Mouse (Mus musculus) midbrain, embryonic 16.5 days (tissue): ENCODE data around the gene Agap3. TPM values are rescaled to one million over a fixed set of nuclear protein-coding genes. Genes with fewer than 3 reads are reported as not detected.

Experiments used
- ATAC-seq: fragments of 200-750 bp; cut with Nextera tagmentation; 2 replicates; pipeline ENCODE4 v1.8.0; 2017; ENCODE audit warnings: moderate TSS enrichment
- H3K27ac ChIP-seq: fragments of 300-500 bp; sonication (generic); 2 replicates; pipeline ENCODE4 v1.5.1; 2014; ENCODE audit warnings: mild to moderate bottlenecking, low read length, mixed read lengths
- H3K27me3 ChIP-seq: fragments of 300-500 bp; sonication (generic); 2 replicates; pipeline ENCODE4 v1.6.1; 2014; ENCODE audit warnings: low read depth, low read length, mixed read lengths; ENCODE audit not compliant: control insufficient read depth, insufficient read depth
- H3K36me3 ChIP-seq: fragments of 300-500 bp; sonication (generic); 2 replicates; pipeline ENCODE4 v1.6.1; 2014; ENCODE audit warnings: mild to moderate bottlenecking, low read length, moderate library complexity, mixed read lengths; ENCODE audit not compliant: control insufficient read depth, insufficient read depth
- H3K4me1 ChIP-seq: fragments of 300-500 bp; sonication (generic); 2 replicates; pipeline ENCODE4 v1.6.1; 2014; ENCODE audit warnings: mild to moderate bottlenecking, low read length, mixed read lengths; ENCODE audit not compliant: control insufficient read depth, insufficient read depth
- H3K4me2 ChIP-seq: fragments of 300-500 bp; sonication (generic); 2 replicates; pipeline ENCODE4 v1.6.1; 2014; ENCODE audit warnings: mild to moderate bottlenecking, low read length, mixed read lengths
- H3K4me3 ChIP-seq: fragments of 300-500 bp; sonication (generic); 2 replicates; pipeline ENCODE4 v1.5.1; 2014; ENCODE audit warnings: low read depth, mild to moderate bottlenecking, low read length, moderate library complexity, mixed read lengths
- H3K9ac ChIP-seq: fragments of 300-500 bp; sonication (generic); 2 replicates; pipeline ENCODE4 v1.6.1; 2014; ENCODE audit warnings: low read depth, low read length, mixed read lengths
- H3K9me3 ChIP-seq: fragments of 300-500 bp; sonication (generic); replicated peaks from 2 replicates; pipeline ENCODE4 v1.6.1; 2014; ENCODE audit warnings: mild to moderate bottlenecking, low read length, mixed read lengths; ENCODE audit not compliant: control insufficient read depth, poor library complexity, severe bottlenecking
- WGBS: fragments of 180-500 bp; shearing (Covaris S2); extraction: QIAGEN DNeasy Blood & Tissue Kit; methylation state at CpG from one replicate; pipeline ENCODE4 v1.1.7; 2014; 5-methylcytosine and 5-hydroxymethylcytosine counted together
- polyA plus RNA-seq: library from polyadenylated mRNA; unstranded; fragments of >200 nt; fragmentation: Nextera tagmentation; extraction: Ambion mirVana; gene quantifications from 2 replicates; pipeline ENCODE4 v1.2.1, GENCODE M21; 2015

The Agap3 gene
- polyA plus RNA-seq, 1 experiment from 2014 or later = 55.6 TPM

GRCm38 (mm10) chr5:24495019-24495418 lies 43.0 kb downstream of the Agap3 start:
- no peak overlapping the region for H3K4me2 ChIP-seq
- H3K4me1 ChIP-seq = peaks cover 3% of the 10 kb centered on the region
- WGBS = 58% methylated on average over 15 of the region's 15 CpGs
- no peak overlapping the region for H3K9ac ChIP-seq
- no peaks in the 10 kb centered on the region for H3K27me3 ChIP-seq
- H3K36me3 ChIP-seq = peaks cover 27% of the 10 kb centered on the region
- ATAC-seq = peak; percentile 30; the same call in 1 of the 2 replicates
- H3K4me3 ChIP-seq = no peak overlapping the region
- H3K27ac ChIP-seq = 0 out of 2 replicates have a peak overlapping the region, but pooled peaks have one; percentile 6
- no peaks in the 10 kb centered on the region for H3K9me3 ChIP-seq

DNA sequence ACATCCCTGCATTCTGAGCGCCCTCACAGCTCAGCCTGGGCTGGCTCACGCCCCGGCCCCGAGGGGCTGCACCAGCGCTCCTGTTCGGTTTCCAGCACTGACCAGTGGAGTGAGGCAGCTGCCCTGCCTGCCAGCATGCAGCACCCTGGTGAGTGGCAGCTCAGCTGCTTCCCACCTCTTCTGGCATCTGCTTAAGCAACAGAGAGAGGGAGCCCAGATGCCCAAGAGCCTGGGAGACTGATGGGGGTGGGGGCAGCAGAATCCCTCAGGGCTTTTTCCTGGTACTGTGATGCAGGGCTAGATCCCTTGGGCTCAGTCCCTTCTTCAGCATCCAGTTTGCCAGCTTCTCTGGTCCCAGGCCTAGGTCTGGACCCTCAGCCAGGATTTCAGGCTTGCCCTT lies 44.8 kb downstream of the Agap3 start:
- Histone ChIP-seq H3K9me3 (no peaks in the 10 kb centered on the region), H3K4me1 (peaks cover 3% of the 10 kb centered on the region), H3K27me3 (no peaks in the 10 kb centered on the region), H3K27ac (no peak overlapping the region), H3K4me3 (no peak overlapping the region), H3K4me2 (no peak overlapping the region), H3K36me3 (peaks cover 29% of the 10 kb centered on the region), H3K9ac (no peak overlapping the region)
- 42% methylated on average over 6 of the region's 6 CpGs for WGBS
- no peak for ATAC-seq

DNA sequence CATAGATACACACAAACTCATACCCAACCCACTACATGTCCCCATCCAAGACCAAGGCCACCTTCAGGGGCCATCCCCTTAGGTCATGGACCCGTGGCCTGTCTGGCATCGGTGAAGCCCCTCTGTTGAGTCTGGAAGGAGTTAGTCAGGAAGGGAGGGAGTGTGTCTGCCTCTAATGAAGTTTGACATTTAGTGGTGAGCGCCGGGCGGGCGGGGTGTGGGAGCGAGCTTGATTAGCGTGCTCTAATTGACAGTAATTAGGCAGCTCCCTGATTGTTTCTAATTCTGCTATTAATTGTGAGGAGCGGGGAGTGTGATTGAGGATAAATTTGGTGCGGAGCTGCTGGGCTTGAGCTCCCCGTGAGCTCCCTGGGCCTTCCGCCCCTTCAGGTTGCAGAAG lies 45.5 kb downstream of the Agap3 start:
- no peak overlapping the region for H3K9ac ChIP-seq
- no peak overlapping the region for H3K27ac ChIP-seq
- WGBS = 75% methylated on average over 12 of the region's 12 CpGs
- H3K9me3 ChIP-seq = no peaks in the 10 kb centered on the region
- H3K36me3 ChIP-seq = peaks cover 24% of the 10 kb centered on the region
- no peak overlapping the region for H3K4me3 ChIP-seq
- peaks cover 3% of the 10 kb centered on the region for H3K4me1 ChIP-seq
- no peaks in the 10 kb centered on the region for H3K27me3 ChIP-seq
- no peak for ATAC-seq
- H3K4me2 ChIP-seq = no peak overlapping the region

GRCm38 (mm10) chr5:24499113-24499512 lies 47.1 kb downstream of the Agap3 start:
- Histone ChIP-seq H3K27me3 (peaks cover 4% of the 10 kb centered on the region; the same call in 1 of the 2 replicates), H3K36me3 (peaks cover 17% of the 10 kb centered on the region), H3K9ac (no peak overlapping the region), H3K4me3 (no peak overlapping the region), H3K27ac (no peak overlapping the region), H3K4me2 (no peak overlapping the region), H3K4me1 (peaks cover 3% of the 10 kb centered on the region), H3K9me3 (no peaks in the 10 kb centered on the region)
- no peak for ATAC-seq
- WGBS = 66% methylated on average over 10 of the region's 10 CpGs

DNA sequence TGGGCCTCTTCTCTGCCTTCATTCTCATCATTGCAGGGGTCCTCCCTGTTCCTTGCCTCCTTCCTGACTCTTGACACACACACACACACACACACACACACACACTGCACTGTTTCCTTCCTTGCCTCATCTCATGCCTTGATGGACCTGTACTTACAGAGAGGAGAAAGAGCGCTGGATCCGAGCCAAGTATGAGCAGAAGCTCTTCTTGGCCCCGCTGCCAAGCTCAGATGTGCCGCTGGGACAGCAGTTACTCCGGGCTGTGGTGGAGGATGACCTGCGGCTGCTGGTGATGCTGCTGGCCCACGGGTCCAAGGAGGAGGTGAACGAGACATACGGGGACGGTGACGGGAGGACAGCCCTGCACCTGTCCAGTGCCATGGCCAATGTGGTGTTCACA lies 48.9 kb downstream of the Agap3 start:
- 75% methylated on average over 11 of the region's 11 CpGs for WGBS
- Histone ChIP-seq H3K9ac (no peak overlapping the region), H3K4me1 (peaks cover 2% of the 10 kb centered on the region; the same call in 1 of the 2 replicates), H3K9me3 (no peaks in the 10 kb centered on the region), H3K36me3 (peaks cover 17% of the 10 kb centered on the region), H3K27ac (no peak overlapping the region), H3K4me2 (no peak overlapping the region), H3K27me3 (peaks cover 11% of the 10 kb centered on the region; the same call in 1 of the 2 replicates), H3K4me3 (no peak overlapping the region)
- no peak for ATAC-seq

DNA sequence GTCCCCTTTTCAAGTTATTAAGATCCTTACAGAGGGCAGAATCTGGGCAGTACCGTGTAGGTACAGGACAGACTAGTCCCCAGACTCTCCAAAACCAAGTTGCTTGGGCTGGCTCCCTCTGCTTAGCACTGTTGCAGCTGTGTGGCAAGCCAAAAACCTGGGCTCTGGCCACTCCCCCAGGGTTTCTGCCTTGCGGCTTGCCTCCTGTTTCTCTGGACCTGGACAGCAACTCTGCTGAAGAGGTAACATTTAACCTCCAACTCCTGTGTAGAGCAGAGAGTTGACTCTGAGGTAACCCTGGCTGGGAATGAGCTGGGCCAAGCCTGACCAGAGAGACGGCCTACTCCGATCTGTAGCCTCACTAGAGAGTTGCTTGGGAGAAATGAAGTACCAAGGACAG lies 50.8 kb downstream of the Agap3 start:
- H3K4me1 ChIP-seq = peaks cover 2% of the 10 kb centered on the region; the same call in 1 of the 2 replicates
- H3K4me3 ChIP-seq = no peak overlapping the region
- H3K9me3 ChIP-seq = no peaks in the 10 kb centered on the region
- ATAC-seq = no peak
- 78% methylated on average over 4 of the region's 4 CpGs for WGBS
- H3K27me3 ChIP-seq = peaks cover 11% of the 10 kb centered on the region; the same call in 1 of the 2 replicates
- H3K9ac ChIP-seq = no peak overlapping the region
- H3K36me3 ChIP-seq = peaks cover 17% of the 10 kb centered on the region
- no peak overlapping the region for H3K4me2 ChIP-seq
- H3K27ac ChIP-seq = no peak overlapping the region

DNA sequence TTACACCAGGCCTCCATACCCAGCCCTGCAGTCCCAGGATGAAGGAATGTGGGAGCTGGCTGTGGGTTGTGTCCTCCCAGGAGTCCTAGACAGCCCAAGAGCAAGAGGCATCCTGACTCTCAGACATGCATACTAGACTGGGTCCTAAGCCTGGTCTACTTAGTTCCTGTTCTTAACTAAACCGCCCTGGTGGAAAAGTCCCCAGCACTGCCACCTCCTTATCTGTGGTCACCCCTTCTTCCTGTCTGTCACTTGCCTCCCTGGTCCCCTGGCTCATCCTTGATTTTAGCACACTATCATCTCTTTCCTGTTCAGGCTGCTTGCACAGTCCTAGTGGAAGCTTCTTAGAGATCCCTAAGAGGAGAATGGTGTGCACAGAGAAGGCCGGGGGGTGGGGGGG lies 53.5 kb downstream of the Agap3 start:
- Histone ChIP-seq H3K27ac (no peak overlapping the region), H3K9me3 (no peaks in the 10 kb centered on the region), H3K4me3 (no peak overlapping the region), H3K27me3 (peaks cover 11% of the 10 kb centered on the region; the same call in 1 of the 2 replicates), H3K9ac (no peak overlapping the region), H3K36me3 (peaks cover 9% of the 10 kb centered on the region), H3K4me2 (no peak overlapping the region), H3K4me1 (peaks cover 2% of the 10 kb centered on the region; the same call in 1 of the 2 replicates)
- no peak; the same call in 1 of the 2 replicates for ATAC-seq
- 45% methylated on average over 1 of the region's 2 CpGs for WGBS

- Histone ChIP-seq H3K4me1 (peaks cover 2% of the 10 kb centered on the region; the same call in 1 of the 2 replicates), H3K27ac (no peak overlapping the region), H3K9ac (no peak overlapping the region), H3K9me3 (no peaks in the 10 kb centered on the region), H3K4me2 (no peak overlapping the region), H3K27me3 (peaks cover 11% of the 10 kb centered on the region; the same call in 1 of the 2 replicates), H3K4me3 (no peak overlapping the region), H3K36me3 (no peaks in the 10 kb centered on the region)
- 94% methylated on average over 7 of the region's 7 CpGs for WGBS
- ATAC-seq = no peak
Measured at GRCm38 (mm10) chr5:24508406-24508805, 56.4 kb downstream of the Agap3 start.

DNA sequence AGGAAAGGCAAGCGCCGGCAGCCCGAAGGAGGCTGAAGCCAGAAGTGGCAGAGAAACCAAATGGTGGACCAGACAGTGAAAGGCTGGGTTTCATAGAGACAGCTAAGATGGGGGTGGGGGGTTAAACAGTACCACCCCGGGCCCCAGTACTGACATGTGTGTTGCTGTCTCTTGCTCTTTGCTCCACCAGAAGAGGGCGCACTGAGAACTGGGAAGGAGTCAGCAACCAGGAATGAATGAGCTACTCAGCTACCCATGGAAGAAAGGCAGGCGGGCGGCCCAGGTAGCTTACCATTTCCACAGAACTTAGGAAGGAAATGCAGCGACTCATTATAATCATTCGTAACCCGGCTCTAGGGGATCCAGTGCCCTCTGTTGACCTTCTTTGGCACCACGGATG lies 58.7 kb downstream of the Agap3 start:
- Histone ChIP-seq H3K36me3 (no peaks in the 10 kb centered on the region), H3K27ac (no peak overlapping the region), H3K4me3 (no peak overlapping the region), H3K4me1 (no peaks in the 10 kb centered on the region), H3K9ac (no peak overlapping the region), H3K9me3 (no peaks in the 10 kb centered on the region), H3K4me2 (no peak overlapping the region), H3K27me3 (no peaks in the 10 kb centered on the region)
- WGBS = 50% methylated on average over 11 of the region's 11 CpGs
- ATAC-seq = no peak
